Mouse (Mus musculus): ENCODE measurements around the gene Mbnl2. TPM values are rescaled to one million over a fixed set of nuclear protein-coding genes. Genes with fewer than 3 reads are reported as not detected.

The Mbnl2 gene
- polyA plus RNA-seq, 1 experiment from 2014 or later, result 62.1 TPM

DNA sequence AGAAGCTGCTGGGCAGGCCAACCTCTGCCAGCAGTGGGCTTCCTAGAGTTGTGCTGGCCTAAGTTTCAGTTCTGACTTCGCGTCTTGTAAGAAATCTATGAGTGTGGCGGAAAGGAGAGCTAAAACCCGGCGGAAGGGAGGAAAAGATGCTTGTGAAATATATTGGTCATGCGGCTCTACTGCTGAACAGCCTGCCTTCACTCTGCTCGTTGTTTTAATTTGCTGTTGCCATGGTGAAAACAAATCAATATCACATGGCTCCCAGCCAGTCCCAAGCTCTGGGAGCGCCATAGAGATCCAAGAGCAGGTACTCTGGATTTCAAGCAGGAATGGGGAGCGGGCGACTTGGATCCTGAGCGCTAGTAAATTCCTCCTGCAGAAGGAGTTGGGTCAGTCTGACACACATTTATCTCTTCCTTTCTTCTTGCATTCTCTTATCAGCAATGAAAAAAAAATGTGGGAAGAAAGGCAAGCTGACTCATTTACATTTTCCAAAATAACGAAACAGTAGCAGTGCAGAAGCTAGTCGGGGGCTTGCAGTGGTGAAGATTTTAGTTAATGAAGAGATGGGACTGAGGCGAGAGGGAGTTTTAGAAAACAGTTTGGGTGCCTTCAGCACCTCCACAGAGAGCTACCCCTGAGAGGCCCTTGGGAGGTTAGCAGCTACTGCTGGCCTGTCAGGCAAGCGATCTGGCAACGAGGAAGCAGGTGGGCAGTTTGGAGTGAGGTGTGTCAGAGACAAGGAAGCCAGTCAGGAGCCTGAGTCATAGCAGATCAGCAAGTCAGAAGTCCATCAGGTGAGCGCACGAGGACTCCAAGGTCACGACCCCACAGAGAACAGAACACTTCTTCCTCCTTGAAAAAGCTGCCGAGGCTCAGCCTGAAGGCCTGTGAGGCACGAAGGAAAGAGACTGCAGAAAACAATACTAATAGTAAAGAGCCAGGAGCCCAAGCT lies 3.1 kb downstream of the Mbnl2 start:
- WGBS, result 21% methylated on average over 21 of the region's 21 CpGs

DNA sequence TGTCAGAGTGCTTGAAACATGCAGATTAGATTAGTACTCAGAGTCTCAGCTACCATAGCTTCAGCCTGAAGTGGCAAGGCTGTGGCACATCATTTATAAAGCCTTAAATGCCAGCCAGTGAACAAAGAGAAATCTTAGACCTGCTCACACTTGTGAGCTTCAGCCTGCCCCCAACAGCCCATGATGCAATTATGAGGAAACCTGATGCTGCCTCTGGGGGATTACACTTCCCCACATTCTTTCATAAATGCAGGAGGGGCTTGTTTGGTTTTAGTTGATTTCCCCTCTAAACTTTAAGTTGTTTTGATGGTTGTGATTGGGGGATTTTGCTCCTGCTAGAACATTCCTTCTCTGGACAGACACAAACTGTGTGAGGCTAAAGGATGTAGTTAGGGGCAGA lies 4.7 kb downstream of the Mbnl2 start:
- no peaks in the 10 kb centered on the region for H3K9me3 ChIP-seq (ENCODE audit: control insufficient read depth, low read length)
- H3K4me1 ChIP-seq (ENCODE audit: control insufficient read depth, insufficient read depth, low read length), result peaks cover 46% of the 10 kb centered on the region
- ATAC-seq (ENCODE audit: insufficient number of reproducible peaks, low FRiP score, low TSS enrichment, low read depth), result 0 out of 2 replicates have a peak, but pooled peaks have one; percentile 19
- peak overlapping the region; percentile 60 for H3K27ac ChIP-seq (replicated peaks; ENCODE audit: low read depth, low read length)
- no peak overlapping the region for H3K9ac ChIP-seq (ENCODE audit: low read length)
- H3K4me2 ChIP-seq (ENCODE audit: low read depth, severe bottlenecking), result peak overlapping the region; percentile 3; the same call in 1 of the 2 replicates
- no peaks in the 10 kb centered on the region for H3K36me3 ChIP-seq (ENCODE audit: control insufficient read depth, insufficient read depth, low read length)
- peak; percentile 58 for DNase-seq (ENCODE audit: low spot score)
- H3K27me3 ChIP-seq (ENCODE audit: control insufficient read depth, insufficient read depth, low read length), result no peaks in the 10 kb centered on the region
- H3K4me3 ChIP-seq (ENCODE audit: low read depth, low read length), result no peak overlapping the region

More for the DNA sequence above, 3.1 kb downstream of the Mbnl2 start:
- ATAC-seq (ENCODE audit: insufficient number of reproducible peaks, low FRiP score, low TSS enrichment, low read depth) (peak; percentile 49), DNase-seq (ENCODE audit: low spot score) (peak; percentile 66)
- Histone ChIP-seq H3K9me3 (ENCODE audit: control insufficient read depth, low read length) (no peaks in the 10 kb centered on the region), H3K27me3 (ENCODE audit: control insufficient read depth, insufficient read depth, low read length) (no peaks in the 10 kb centered on the region), H3K27ac (replicated peaks; ENCODE audit: low read depth, low read length) (peak overlapping the region; percentile 60), H3K9ac (ENCODE audit: low read length) (peak overlapping the region; percentile 38), H3K4me1 (ENCODE audit: control insufficient read depth, insufficient read depth, low read length) (peaks cover 44% of the 10 kb centered on the region), H3K36me3 (ENCODE audit: control insufficient read depth, insufficient read depth, low read length) (no peaks in the 10 kb centered on the region), H3K4me3 (ENCODE audit: low read depth, low read length) (peak overlapping the region; percentile 65), H3K4me2 (ENCODE audit: low read depth, severe bottlenecking) (peak overlapping the region; percentile 77)

DNA sequence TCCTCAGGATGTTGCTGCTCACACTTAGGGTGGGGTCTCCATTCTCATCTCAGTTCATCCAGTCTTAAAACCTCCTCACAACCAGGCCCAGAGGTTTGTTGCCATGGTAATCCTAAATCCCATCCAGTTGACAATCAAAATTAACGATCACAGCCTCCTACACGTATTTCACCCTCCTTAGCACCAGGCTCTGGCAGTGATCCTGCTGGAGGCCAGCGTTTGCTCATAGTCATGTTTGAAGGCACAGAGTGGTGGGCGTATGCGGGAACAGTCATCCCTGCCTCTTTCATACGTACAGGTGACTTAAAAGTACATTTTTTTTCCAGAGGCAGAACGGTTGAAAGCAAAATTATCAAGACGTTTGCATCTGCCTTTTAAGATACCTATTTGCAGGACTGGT lies 8.3 kb downstream of the Mbnl2 start:
- DNase-seq (ENCODE audit: low spot score) (no peak), ATAC-seq (ENCODE audit: insufficient number of reproducible peaks, low FRiP score, low TSS enrichment, low read depth) (no peak)
- Histone ChIP-seq H3K36me3 (ENCODE audit: control insufficient read depth, insufficient read depth, low read length) (no peaks in the 10 kb centered on the region), H3K4me3 (ENCODE audit: low read depth, low read length) (no peak overlapping the region), H3K27me3 (ENCODE audit: control insufficient read depth, insufficient read depth, low read length) (no peaks in the 10 kb centered on the region), H3K27ac (replicated peaks; ENCODE audit: low read depth, low read length) (no peak overlapping the region), H3K9ac (ENCODE audit: low read length) (no peak overlapping the region), H3K9me3 (ENCODE audit: control insufficient read depth, low read length) (no peaks in the 10 kb centered on the region), H3K4me2 (ENCODE audit: low read depth, severe bottlenecking) (no peak overlapping the region), H3K4me1 (ENCODE audit: control insufficient read depth, insufficient read depth, low read length) (peaks cover 58% of the 10 kb centered on the region)
- 68% methylated on average over 8 of the region's 8 CpGs for WGBS

DNA sequence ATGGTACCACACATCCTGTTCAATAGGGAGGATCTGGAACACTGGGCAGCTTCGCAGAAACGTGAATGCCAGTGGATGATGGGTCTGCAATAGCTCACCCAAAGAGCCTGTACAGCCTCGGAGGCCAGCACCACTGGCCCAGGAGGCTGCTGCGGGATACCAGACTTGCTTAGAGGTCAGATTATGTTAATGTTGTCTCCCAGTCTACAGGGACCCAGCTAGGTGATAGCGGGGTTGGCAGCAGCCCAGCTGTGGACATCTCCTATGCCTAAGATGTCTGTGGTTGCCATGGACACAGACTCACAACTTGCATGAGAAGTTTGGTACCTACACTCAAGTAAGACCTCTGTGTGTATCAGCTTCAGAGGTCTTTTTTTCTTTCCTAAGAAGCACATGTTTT lies 9.0 kb downstream of the Mbnl2 start:
- Histone ChIP-seq H3K4me1 (ENCODE audit: control insufficient read depth, insufficient read depth, low read length) (peaks cover 54% of the 10 kb centered on the region), H3K9me3 (ENCODE audit: control insufficient read depth, low read length) (no peaks in the 10 kb centered on the region), H3K36me3 (ENCODE audit: control insufficient read depth, insufficient read depth, low read length) (no peaks in the 10 kb centered on the region), H3K4me2 (ENCODE audit: low read depth, severe bottlenecking) (no peak overlapping the region), H3K4me3 (ENCODE audit: low read depth, low read length) (no peak overlapping the region), H3K9ac (ENCODE audit: low read length) (no peak overlapping the region), H3K27ac (replicated peaks; ENCODE audit: low read depth, low read length) (no peak overlapping the region), H3K27me3 (ENCODE audit: control insufficient read depth, insufficient read depth, low read length) (no peaks in the 10 kb centered on the region)
- DNase-seq (ENCODE audit: low spot score) (no peak), ATAC-seq (ENCODE audit: insufficient number of reproducible peaks, low FRiP score, low TSS enrichment, low read depth) (no peak)
- 87% methylated on average over 5 of the region's 5 CpGs for WGBS

DNA sequence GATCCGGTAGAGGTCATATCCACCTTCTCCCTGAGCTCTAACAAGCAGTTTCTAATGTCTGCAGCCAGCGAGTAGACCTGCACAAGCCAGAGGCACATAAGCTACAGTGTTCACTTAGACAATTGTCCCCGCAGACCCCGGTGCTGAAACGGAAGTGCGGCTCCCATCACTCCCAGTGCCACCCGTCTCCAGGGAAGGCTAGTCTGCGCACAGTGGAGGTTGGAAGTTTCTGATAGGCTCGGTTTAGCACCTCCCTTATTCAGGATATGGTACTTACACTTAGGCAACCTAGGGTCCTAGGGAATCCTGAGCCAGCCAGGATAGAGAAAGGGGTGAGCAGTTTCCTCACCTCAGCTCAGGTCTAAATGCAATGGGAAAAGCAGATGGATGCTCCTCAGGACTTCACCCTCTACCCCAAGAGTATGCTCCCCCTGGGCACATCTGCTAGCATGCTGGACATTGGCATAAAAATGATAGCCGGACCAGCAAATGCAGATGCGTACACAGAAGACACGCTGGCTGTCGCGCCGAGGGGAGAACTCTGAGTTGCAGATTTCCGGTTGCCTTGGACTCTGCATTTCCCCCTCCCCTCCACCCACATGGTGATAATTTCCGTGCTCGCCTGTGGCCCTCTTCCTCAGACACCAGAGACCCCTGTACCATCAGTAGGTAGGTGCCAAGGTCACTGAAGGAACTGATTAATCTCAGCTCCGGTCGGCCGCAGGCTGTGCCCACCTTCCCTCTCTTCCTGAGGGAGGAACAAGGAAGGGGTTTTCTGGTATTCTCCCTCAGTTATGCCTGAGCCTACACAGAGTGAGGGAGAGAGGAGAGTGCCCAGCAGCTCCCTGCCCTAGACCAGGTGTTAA lies 11.9 kb downstream of the Mbnl2 start:
- DNase-seq (ENCODE audit: low spot score) (peak; percentile 42), ATAC-seq (ENCODE audit: insufficient number of reproducible peaks, low FRiP score, low TSS enrichment, low read depth) (peak; percentile 65)
- H3K27me3 ChIP-seq (ENCODE audit: control insufficient read depth, insufficient read depth, low read length), result no peaks in the 10 kb centered on the region
- no peak overlapping the region for H3K9ac ChIP-seq (ENCODE audit: low read length)
- H3K9me3 ChIP-seq (ENCODE audit: control insufficient read depth, low read length), result no peaks in the 10 kb centered on the region
- peak overlapping the region; percentile 76 for H3K27ac ChIP-seq (replicated peaks; ENCODE audit: low read depth, low read length)
- 9% methylated on average over 21 of the region's 21 CpGs for WGBS
- peak overlapping the region; percentile 23; the same call in 1 of the 2 replicates for H3K4me2 ChIP-seq (ENCODE audit: low read depth, severe bottlenecking)
- no peak overlapping the region for H3K4me3 ChIP-seq (ENCODE audit: low read depth, low read length)
- H3K36me3 ChIP-seq (ENCODE audit: control insufficient read depth, insufficient read depth, low read length), result no peaks in the 10 kb centered on the region
- peaks cover 35% of the 10 kb centered on the region for H3K4me1 ChIP-seq (ENCODE audit: control insufficient read depth, insufficient read depth, low read length)

DNA sequence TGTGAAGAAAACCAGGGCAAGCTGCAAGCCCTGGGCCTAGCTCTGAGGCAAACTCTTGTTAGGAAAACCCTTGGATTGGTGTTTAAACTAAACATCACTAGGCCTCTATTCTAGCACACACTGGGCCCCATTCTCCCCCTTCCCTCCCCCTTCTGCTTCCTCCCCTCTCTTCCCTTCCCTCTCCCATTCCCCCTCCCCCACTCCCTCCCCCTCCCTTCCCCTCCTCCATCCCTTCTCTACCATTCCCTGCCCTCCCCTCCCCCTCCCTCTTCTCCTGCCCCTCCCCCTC lies 12.5 kb downstream of the Mbnl2 start:
- ATAC-seq (ENCODE audit: insufficient number of reproducible peaks, low FRiP score, low TSS enrichment, low read depth), result no peak
- 0 out of 2 replicates have a peak overlapping the region, but pooled peaks have one; percentile 23 for H3K4me2 ChIP-seq (ENCODE audit: low read depth, severe bottlenecking)

DNA sequence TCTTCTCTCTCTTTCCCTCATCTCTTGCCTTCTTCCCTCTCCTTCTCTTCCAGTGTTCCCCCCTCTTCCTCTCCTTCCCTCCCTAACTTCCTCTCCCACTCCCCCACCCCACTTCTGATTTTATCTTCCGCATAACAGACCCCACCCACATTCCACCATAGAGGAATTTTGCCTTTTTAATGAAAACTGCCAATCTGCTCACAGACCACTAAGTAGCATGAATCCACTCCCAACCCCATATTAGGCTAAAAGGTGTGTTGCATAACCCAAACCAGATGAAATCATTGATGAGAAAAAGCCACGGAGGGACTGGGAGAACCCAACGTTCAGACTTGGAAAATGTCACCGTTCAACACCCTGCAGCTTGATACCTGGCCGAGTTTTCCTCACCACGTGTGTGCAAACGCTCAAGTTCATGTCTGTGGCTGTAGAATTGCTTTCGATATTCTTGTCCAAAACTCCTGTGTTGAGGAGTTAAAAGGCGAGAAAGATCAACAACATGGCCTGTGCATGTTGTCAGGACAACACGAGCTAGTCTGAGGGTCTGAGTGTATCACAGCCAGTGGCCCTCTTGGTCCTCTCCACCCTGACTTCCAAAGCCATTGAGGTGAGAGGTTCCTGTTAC lies 13.0 kb downstream of the Mbnl2 start:
- Histone ChIP-seq H3K4me1 (ENCODE audit: control insufficient read depth, insufficient read depth, low read length) (peaks cover 34% of the 10 kb centered on the region), H3K4me2 (ENCODE audit: low read depth, severe bottlenecking) (no peak overlapping the region), H3K9ac (ENCODE audit: low read length) (no peak overlapping the region), H3K27me3 (ENCODE audit: control insufficient read depth, insufficient read depth, low read length) (no peaks in the 10 kb centered on the region), H3K9me3 (ENCODE audit: control insufficient read depth, low read length) (no peaks in the 10 kb centered on the region), H3K4me3 (ENCODE audit: low read depth, low read length) (no peak overlapping the region), H3K36me3 (ENCODE audit: control insufficient read depth, insufficient read depth, low read length) (no peaks in the 10 kb centered on the region), H3K27ac (replicated peaks; ENCODE audit: low read depth, low read length) (peak overlapping the region; percentile 37; the same call in 1 of the 2 replicates)
- WGBS, result 73% methylated on average over 10 of the region's 10 CpGs
- no peak for ATAC-seq (ENCODE audit: insufficient number of reproducible peaks, low FRiP score, low TSS enrichment, low read depth)
- no peak for DNase-seq (ENCODE audit: low spot score)

More for the DNA sequence above, 12.5 kb downstream of the Mbnl2 start:
- peak overlapping the region; percentile 76 for H3K27ac ChIP-seq (replicated peaks; ENCODE audit: low read depth, low read length)
- no peak for DNase-seq (ENCODE audit: low spot score)
- H3K4me1 ChIP-seq (ENCODE audit: control insufficient read depth, insufficient read depth, low read length), result peaks cover 35% of the 10 kb centered on the region
- H3K4me3 ChIP-seq (ENCODE audit: low read depth, low read length), result no peak overlapping the region
- no peaks in the 10 kb centered on the region for H3K36me3 ChIP-seq (ENCODE audit: control insufficient read depth, insufficient read depth, low read length)
- no peaks in the 10 kb centered on the region for H3K9me3 ChIP-seq (ENCODE audit: control insufficient read depth, low read length)
- no peaks in the 10 kb centered on the region for H3K27me3 ChIP-seq (ENCODE audit: control insufficient read depth, insufficient read depth, low read length)
- no peak overlapping the region for H3K9ac ChIP-seq (ENCODE audit: low read length)

DNA sequence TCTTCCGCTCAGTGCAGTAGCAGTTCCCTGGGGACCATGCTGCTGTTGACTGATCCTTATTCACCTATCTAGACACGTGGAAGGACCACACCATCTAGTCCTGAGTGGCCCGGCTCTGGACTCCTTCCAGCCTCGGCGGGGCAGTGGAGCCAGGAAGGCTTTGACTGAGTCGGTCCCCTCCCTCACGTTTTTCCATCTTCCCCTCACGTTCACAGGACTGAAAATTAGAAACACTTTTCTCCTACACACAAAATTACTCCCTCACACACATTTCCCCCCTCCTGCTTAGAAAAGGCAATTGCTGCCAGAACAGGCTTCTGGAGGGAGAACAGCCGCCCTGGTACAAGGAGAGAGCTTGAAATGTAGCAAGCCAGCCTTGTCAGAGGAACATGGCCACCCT lies 13.6 kb downstream of the Mbnl2 start:
- 63% methylated on average over 9 of the region's 9 CpGs for WGBS
- H3K36me3 ChIP-seq (ENCODE audit: control insufficient read depth, insufficient read depth, low read length), result no peaks in the 10 kb centered on the region
- no peaks in the 10 kb centered on the region for H3K9me3 ChIP-seq (ENCODE audit: control insufficient read depth, low read length)
- no peak overlapping the region for H3K9ac ChIP-seq (ENCODE audit: low read length)
- peaks cover 31% of the 10 kb centered on the region for H3K4me1 ChIP-seq (ENCODE audit: control insufficient read depth, insufficient read depth, low read length)
- DNase-seq (ENCODE audit: low spot score) (no peak), ATAC-seq (ENCODE audit: insufficient number of reproducible peaks, low FRiP score, low TSS enrichment, low read depth) (no peak)
- H3K4me2 ChIP-seq (ENCODE audit: low read depth, severe bottlenecking), result no peak overlapping the region
- peak overlapping the region; percentile 37; the same call in 1 of the 2 replicates for H3K27ac ChIP-seq (replicated peaks; ENCODE audit: low read depth, low read length)
- no peaks in the 10 kb centered on the region for H3K27me3 ChIP-seq (ENCODE audit: control insufficient read depth, insufficient read depth, low read length)
- no peak overlapping the region for H3K4me3 ChIP-seq (ENCODE audit: low read depth, low read length)

Measured in limb, embryonic 11.5 days (tissue).